Mouse (Mus musculus) testis, adult 2 months (tissue): ENCODE data around the gene Cntln. TPM values are rescaled to one million over a fixed set of nuclear protein-coding genes. Genes with fewer than 3 reads are reported as not detected.

Experiments used
- H3K27ac ChIP-seq: fragments of 200-500 bp; 2 replicates; pipeline ENCODE4 v1.5.1; 2012; ENCODE audit warnings: low read depth, low read length; ENCODE audit not compliant: control insufficient read depth, insufficient read depth
- H3K27me3 ChIP-seq: fragments of 200-500 bp; 2 replicates; pipeline ENCODE4 v1.6.1; 2012; ENCODE audit warnings: mild to moderate bottlenecking, low read length, moderate library complexity; ENCODE audit not compliant: control insufficient read depth, insufficient read depth
- H3K36me3 ChIP-seq: fragments of 200-500 bp; 2 replicates; pipeline ENCODE4 v1.6.1; 2012; ENCODE audit warnings: mild to moderate bottlenecking, low read length; ENCODE audit not compliant: control insufficient read depth, insufficient read depth
- H3K4me1 ChIP-seq: fragments of 200-500 bp; 2 replicates; pipeline ENCODE4 v1.6.1; 2012; ENCODE audit warnings: low read length; ENCODE audit not compliant: control insufficient read depth, insufficient read depth
- H3K4me3 ChIP-seq: fragments of 200-500 bp; 2 replicates; pipeline ENCODE4 v1.5.1; 2012; ENCODE audit warnings: low read depth, mild to moderate bottlenecking, low read length, moderate library complexity, mixed read lengths; ENCODE audit not compliant: control insufficient read depth
- CTCF ChIP-seq: fragments of 200-500 bp; IDR thresholded peaks from 2 replicates; pipeline ENCODE4 v1.5.1; 2012; ENCODE audit warnings: low read depth, mild to moderate bottlenecking, inconsistent platforms, low read length, moderate library complexity; ENCODE audit not compliant: control insufficient read depth, insufficient read depth, insufficient replicate concordance
- POLR2A ChIP-seq: fragments of 200-500 bp; IDR thresholded peaks from 2 replicates; pipeline ENCODE4 v1.6.1; 2012; ENCODE audit warnings: low read depth, mild to moderate bottlenecking, inconsistent platforms, low read length, moderate library complexity; ENCODE audit not compliant: control insufficient read depth
- polyA plus RNA-seq: library from polyadenylated mRNA; depleted of rRNA; stranded (reverse); fragments of >200 nt; gene quantifications from 2 replicates; pipeline ENCODE4 v1.2.3, GENCODE M21; 2012

The Cntln gene
- polyA plus RNA-seq, 1 experiment: 7.8 TPM

GRCm38 (mm10) chr4:84885271-84885540, 1.1 kb downstream of the Cntln start:
- Histone ChIP-seq H3K36me3 (no peaks in the 10 kb centered on the region; the same call in 1 of the 2 replicates), H3K4me3 (no peak overlapping the region; the same call in 1 of the 2 replicates), H3K27ac (no peak overlapping the region), H3K4me1 (peaks cover 2% of the 10 kb centered on the region), H3K27me3 (no peaks in the 10 kb centered on the region)
- TF ChIP-seq CTCF (no peak), POLR2A (no peak)

- no peak for TF ChIP-seq POLR2A
- peak; percentile 11; the same call in 1 of the 2 replicates for TF ChIP-seq CTCF
- H3K4me3 ChIP-seq: no peak overlapping the region
- H3K4me1 ChIP-seq: no peaks in the 10 kb centered on the region
- no peak overlapping the region for H3K27ac ChIP-seq
- H3K27me3 ChIP-seq: no peaks in the 10 kb centered on the region
- H3K36me3 ChIP-seq: no peaks in the 10 kb centered on the region
Measured at GRCm38 (mm10) chr4:84918393-84918792, 34.3 kb downstream of the Cntln start.

- Histone ChIP-seq H3K4me1 (no peaks in the 10 kb centered on the region), H3K4me3 (no peak overlapping the region), H3K36me3 (no peaks in the 10 kb centered on the region), H3K27me3 (no peaks in the 10 kb centered on the region), H3K27ac (no peak overlapping the region)
- TF ChIP-seq POLR2A: no peak
- TF ChIP-seq CTCF: no peak
Measured at GRCm38 (mm10) chr4:84934342-84934929, 50.3 kb downstream of the Cntln start.

GRCm38 (mm10) chr4:84942059-84942458, 58.0 kb downstream of the Cntln start:
- Histone ChIP-seq H3K36me3 (no peaks in the 10 kb centered on the region), H3K27ac (no peak overlapping the region), H3K4me1 (no peaks in the 10 kb centered on the region), H3K4me3 (no peak overlapping the region), H3K27me3 (no peaks in the 10 kb centered on the region)
- TF ChIP-seq POLR2A (no peak), CTCF (no peak)

DNA sequence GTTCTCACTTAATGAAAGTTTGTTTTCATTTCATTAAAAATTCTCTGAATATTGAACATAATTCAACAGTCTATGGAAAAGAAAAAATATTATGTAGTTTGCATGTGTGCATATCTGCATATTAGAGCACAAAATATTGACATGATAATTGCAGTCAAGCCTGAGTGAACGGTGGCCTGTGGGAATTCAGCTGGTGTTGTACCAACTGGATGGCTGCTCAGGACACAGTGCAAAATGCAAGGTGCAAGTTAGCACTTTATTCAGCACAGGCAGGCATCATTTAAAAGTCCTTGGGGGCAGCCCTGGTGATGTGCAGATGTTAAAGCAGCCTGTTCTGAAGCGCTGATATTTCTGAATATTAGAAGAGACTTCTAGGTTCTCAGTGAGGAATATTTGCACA, 58.5 kb downstream of the Cntln start:
- Histone ChIP-seq H3K4me3 (no peak overlapping the region), H3K27ac (no peak overlapping the region), H3K27me3 (no peaks in the 10 kb centered on the region), H3K36me3 (no peaks in the 10 kb centered on the region), H3K4me1 (no peaks in the 10 kb centered on the region)
- TF ChIP-seq CTCF: no peak

GRCm38 (mm10) chr4:84944100-84944499, 60.0 kb downstream of the Cntln start:
- no peaks in the 10 kb centered on the region for H3K4me1 ChIP-seq
- H3K4me3 ChIP-seq: no peak overlapping the region
- H3K27ac ChIP-seq: no peak overlapping the region
- no peaks in the 10 kb centered on the region for H3K27me3 ChIP-seq
- H3K36me3 ChIP-seq: no peaks in the 10 kb centered on the region
- TF ChIP-seq POLR2A: no peak
- no peak for TF ChIP-seq CTCF

GRCm38 (mm10) chr4:84946450-84946849, 62.3 kb downstream of the Cntln start:
- H3K4me3 ChIP-seq: no peak overlapping the region
- H3K27ac ChIP-seq: no peak overlapping the region
- no peaks in the 10 kb centered on the region for H3K36me3 ChIP-seq
- H3K27me3 ChIP-seq: no peaks in the 10 kb centered on the region
- no peaks in the 10 kb centered on the region for H3K4me1 ChIP-seq
- TF ChIP-seq POLR2A (no peak), CTCF (no peak)
